Mouse (Mus musculus): Measurements from ENCODE around the gene Sebox.

GRCm38 (mm10) chr11:78483639-78484038, 19.6 kb upstream of the Sebox start:
- no peak for TF ChIP-seq CTCF (IDR thresholded peaks at IDR 0.05; ENCODE audit: insufficient read depth, low read depth, low read length)
- no peak for TF ChIP-seq POLR2A (IDR thresholded peaks at IDR 0.05; ENCODE audit: insufficient read depth, low read depth, low read length)

Data from olfactory bulb, adult 2 months (tissue).